Mouse (Mus musculus) ovary, adult 18-20 months (tissue): ENCODE measurements around the gene Slc44a1.

Experiments
- DNase-seq: peaks from one replicate; pipeline ENCODE4 v3.0.0; 2022; ENCODE audit warnings: low spot score, mixed read lengths

Gene Slc44a1

GRCm38 (mm10) chr4:53440010-53440815 lies at the start of gene Slc44a1:
TSS of gene Slc44a1 (plus strand) at chr4:53440413.
- peak; percentile 89 for DNase-seq

- DNase-seq = peak; percentile 25
These were observed 45.2 kb upstream of the Slc44a1 start for GRCm38 (mm10) chr4:53395002-53395401.

- no peak for DNase-seq
These were observed 43.5 kb upstream of the Slc44a1 start for GRCm38 (mm10) chr4:53396623-53397192.

GRCm38 (mm10) chr4:53397280-53398117 lies 42.7 kb upstream of the Slc44a1 start:
- no peak for DNase-seq

GRCm38 (mm10) chr4:53398561-53398960 lies 41.7 kb upstream of the Slc44a1 start:
- DNase-seq = no peak

- DNase-seq = no peak
These were observed 40.8 kb upstream of the Slc44a1 start for GRCm38 (mm10) chr4:53399428-53399827.

GRCm38 (mm10) chr4:53403386-53403785 lies 36.8 kb upstream of the Slc44a1 start:
- no peak for DNase-seq

- DNase-seq = no peak
These were observed 35.7 kb upstream of the Slc44a1 start for GRCm38 (mm10) chr4:53404431-53404925.

GRCm38 (mm10) chr4:53406866-53407265 lies 33.3 kb upstream of the Slc44a1 start:
- no peak for DNase-seq

- no peak for DNase-seq
These were observed 31.4 kb upstream of the Slc44a1 start for GRCm38 (mm10) chr4:53408821-53409220.

- DNase-seq = no peak
These were observed 30.6 kb upstream of the Slc44a1 start for GRCm38 (mm10) chr4:53409526-53410085.

GRCm38 (mm10) chr4:53410752-53411151 lies 29.5 kb upstream of the Slc44a1 start:
- no peak for DNase-seq

- DNase-seq = no peak
These were observed 28.0 kb upstream of the Slc44a1 start for GRCm38 (mm10) chr4:53411958-53412870.

GRCm38 (mm10) chr4:53412991-53413390 lies 27.2 kb upstream of the Slc44a1 start:
- no peak for DNase-seq

GRCm38 (mm10) chr4:53414031-53414797 lies 26.0 kb upstream of the Slc44a1 start:
- no peak for DNase-seq

- DNase-seq = no peak
These were observed 24.2 kb upstream of the Slc44a1 start for GRCm38 (mm10) chr4:53415873-53416637.

GRCm38 (mm10) chr4:53416928-53417327 lies 23.3 kb upstream of the Slc44a1 start:
- no peak for DNase-seq

GRCm38 (mm10) chr4:53422799-53423198 lies 17.4 kb upstream of the Slc44a1 start:
- DNase-seq = no peak

- DNase-seq = no peak
These were observed 13.1 kb upstream of the Slc44a1 start for GRCm38 (mm10) chr4:53427120-53427519.

- no peak for DNase-seq
These were observed 9.7 kb upstream of the Slc44a1 start for GRCm38 (mm10) chr4:53430522-53430921.
